Mouse (Mus musculus): Measurements from ENCODE around the gene Zfp385b. TPM values are rescaled to one million over a fixed set of nuclear protein-coding genes. Genes with fewer than 3 reads are reported as not detected.

The Zfp385b gene
- polyA plus RNA-seq, 1 experiment = not detected

DNA sequence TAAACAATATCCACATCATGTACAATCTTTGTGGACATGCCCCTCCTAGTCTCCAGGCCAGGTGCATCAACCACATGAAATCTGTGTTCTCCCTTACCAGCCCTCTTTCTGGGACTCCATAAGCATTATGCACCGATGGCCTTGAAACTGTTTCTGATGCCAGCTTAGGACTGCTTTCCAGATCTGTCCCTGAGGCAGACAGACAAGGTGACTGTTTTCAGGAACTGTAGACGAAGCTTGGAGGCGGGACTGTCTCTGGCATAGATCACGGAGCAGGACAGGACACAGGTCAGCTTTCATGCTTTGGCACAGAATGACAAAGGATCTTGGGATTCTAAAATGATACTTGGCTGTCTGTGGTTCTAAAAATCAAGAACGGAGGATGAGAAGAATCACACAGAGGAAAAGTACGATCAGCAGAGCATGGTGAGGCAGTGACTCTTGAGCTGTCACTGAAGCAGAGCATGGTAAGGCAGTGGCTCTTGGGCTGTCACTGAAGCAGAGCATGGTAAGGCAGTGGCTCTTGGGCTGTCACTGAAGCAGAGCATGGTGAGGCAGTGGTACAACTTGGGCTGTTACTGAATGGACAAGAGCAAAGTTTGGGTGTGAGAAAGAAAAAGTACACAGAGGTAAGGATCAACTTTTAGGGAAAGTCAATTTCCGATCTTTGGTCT lies 291.2 kb downstream of the Zfp385b start:
- no peak for TF ChIP-seq GATA1 (IDR thresholded peaks at IDR 0.05; ENCODE audit: low read length)

DNA sequence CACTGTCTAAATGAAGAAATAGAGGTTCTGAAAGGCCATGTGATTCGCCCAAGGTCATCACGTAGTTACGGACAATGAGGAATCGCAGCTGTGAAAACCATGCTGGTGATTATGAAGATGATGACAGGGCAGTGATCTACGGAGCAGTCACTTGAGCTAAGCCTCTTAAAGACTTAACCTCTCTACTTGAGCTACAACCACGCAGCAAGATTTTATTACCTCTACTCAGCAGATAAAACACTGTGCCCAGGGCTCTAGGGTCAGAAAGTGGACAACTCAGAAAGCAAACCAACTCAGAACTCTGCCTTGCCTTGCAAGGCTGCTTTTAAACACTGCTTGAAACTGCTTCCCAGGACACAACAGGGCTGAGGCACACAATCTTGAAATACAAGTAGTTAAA lies 291.8 kb downstream of the Zfp385b start:
- TF ChIP-seq GATA1 (IDR thresholded peaks at IDR 0.05; ENCODE audit: low read length) = no peak

DNA sequence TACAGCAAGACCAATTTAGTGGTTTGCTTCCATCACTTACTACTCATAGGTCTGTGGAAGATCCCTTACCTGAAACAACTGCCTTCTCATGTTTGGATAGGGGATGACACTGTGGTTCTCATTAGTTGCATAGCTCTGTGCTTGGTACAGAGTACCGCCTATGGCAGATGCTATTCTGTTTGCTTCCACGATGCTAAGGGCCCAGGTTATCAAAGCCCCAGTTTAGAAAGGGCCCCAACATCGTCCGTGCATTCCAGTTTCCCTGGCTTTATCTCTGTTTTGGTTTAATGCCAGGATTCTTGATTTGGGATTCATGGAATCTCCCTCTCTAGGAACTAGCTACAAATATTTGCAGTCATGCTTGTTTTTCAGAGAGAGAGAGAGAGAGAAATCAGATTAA lies 292.6 kb downstream of the Zfp385b start:
- no peak for TF ChIP-seq GATA1 (IDR thresholded peaks at IDR 0.05; ENCODE audit: low read length)

DNA sequence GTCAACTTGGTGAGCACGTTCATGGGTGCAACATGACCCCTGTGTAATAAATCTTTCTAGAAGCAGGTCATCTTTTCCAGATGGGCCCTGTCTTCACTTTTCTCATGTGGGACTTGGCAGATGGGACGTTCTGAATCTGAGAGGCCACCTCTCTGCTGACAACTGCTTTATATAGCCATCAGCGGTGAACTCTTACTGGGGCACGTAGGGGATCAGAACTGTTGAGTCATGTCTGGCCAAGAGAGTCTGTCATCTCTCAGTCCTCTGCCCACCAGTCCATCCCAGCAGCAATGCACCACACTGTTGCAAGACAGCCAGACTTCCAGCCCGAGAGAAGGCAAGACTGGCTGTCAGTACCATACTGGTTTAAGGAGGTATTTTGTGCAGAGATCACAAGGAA lies 293.1 kb downstream of the Zfp385b start:
- TF ChIP-seq GATA1 (IDR thresholded peaks at IDR 0.05; ENCODE audit: low read length) = no peak

DNA sequence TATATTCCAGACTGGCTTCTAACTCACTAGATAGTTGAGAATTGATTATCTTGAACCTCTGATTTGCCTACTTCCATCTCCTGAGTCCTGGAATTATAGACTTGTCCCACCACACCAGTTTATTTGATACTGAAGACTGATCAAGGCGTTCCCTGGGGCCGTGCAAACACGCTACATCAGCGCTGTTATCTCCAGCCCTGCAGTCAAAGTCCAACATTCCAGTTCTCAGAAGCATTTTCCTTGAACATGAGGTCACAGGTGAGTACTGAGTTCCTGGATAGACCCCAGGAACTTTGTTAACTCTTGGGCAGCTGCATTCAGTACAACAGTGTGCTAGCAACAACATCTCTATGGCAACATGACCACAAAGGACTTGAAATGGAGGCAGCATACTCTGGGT lies 297.2 kb downstream of the Zfp385b start:
- TF ChIP-seq GATA1 (IDR thresholded peaks at IDR 0.05; ENCODE audit: low read length) = no peak

DNA sequence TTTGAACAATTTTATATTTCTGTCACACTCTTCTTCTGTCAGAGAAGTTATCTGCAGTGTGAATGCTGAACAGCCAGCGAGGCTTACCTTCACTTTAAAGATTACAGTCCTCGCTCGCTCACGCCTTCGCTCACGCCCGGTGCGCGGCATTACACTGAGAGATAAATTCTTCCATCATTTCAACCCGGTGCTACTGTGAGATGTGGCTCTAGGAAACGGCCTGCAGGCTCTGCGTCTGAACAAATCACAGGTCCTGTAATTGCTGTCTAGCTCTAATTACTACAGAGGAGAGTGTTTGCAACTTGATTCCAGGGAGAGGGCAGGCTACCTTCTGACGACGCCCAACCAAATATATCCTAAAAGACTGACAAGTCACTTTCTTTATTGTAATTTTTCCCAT lies 300.1 kb downstream of the Zfp385b start:
- no peak for TF ChIP-seq GATA1 (IDR thresholded peaks at IDR 0.05; ENCODE audit: low read length)

DNA sequence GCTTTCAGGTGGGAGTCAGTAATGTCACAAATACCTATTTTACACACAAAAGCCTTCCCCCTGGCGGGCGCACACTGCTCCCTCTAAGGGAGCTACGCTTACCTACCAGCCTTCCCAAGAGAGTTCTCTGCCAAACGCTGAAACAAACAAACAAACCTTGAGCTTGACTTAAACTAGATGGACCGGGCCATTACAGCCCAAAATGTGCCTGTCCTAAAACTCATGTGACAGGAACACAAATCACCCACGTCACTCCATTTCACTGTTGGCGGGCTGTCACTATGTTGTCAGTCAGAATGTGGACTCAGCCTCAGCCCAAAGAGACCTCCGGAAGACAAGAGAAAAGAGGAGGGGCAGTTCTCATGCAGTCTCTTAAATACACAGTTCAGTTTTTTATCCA lies 300.7 kb downstream of the Zfp385b start:
- TF ChIP-seq GATA1 (IDR thresholded peaks at IDR 0.05; ENCODE audit: low read length) = no peak

DNA sequence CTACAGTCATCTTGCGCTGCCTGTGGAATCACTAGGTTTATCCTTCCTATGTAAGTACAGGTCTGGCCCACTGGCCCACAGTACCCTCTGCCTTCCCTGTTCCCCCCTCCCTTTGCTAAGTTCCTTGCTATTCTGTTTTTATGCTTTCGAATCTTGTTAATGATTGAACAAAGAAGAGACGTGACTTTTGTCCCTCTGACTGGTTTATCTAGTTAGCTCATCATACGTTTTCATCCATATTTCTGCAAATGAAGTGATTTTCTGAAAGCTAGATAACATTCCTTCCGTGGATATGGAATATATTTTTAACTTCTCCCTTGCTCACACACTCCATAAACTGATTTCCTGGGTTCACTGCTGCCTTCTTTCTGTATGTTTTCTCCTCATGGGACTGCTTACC lies 302.8 kb downstream of the Zfp385b start:
- TF ChIP-seq GATA1 (IDR thresholded peaks at IDR 0.05; ENCODE audit: low read length) = no peak

DNA sequence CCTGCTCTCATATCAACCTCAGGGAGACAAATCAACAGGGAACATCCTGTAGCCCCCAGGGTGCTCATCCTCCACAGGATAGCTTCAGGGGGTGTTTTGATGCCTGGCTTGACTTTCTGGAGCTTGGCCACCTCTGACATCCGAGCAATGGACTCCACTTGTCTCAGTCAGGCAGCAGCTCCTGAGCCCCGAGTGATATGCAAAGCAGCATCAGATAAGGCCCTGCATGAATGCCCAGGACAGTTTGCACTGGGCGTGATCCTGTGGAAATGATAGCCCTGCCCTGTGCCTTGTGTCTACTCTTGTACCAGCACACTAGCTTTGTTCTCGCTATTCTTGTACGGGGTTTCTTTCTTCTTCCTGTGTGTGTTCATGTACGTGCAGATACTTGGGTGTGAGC lies 303.8 kb downstream of the Zfp385b start:
- TF ChIP-seq GATA1 (IDR thresholded peaks at IDR 0.05; ENCODE audit: low read length) = no peak

DNA sequence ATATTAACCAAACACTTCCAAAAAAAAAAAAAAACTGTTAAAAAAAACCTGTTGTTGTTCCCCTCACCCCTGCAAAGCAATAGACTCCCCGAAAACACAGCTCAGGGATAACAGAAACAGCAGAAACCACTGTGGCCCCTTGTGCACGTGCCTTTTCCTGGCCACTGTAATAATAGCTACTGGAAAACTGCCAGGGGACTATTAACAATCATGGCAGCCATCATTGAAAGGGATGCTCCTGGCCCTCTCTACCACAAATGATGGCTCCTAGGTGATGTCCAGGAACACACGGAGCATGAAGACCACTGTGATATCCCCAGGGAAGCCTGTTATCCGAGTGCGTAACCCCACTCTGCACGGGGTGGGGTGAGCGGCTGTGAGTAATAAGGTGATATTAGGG lies 304.4 kb downstream of the Zfp385b start:
- TF ChIP-seq GATA1 (IDR thresholded peaks at IDR 0.05; ENCODE audit: low read length) = no peak

DNA sequence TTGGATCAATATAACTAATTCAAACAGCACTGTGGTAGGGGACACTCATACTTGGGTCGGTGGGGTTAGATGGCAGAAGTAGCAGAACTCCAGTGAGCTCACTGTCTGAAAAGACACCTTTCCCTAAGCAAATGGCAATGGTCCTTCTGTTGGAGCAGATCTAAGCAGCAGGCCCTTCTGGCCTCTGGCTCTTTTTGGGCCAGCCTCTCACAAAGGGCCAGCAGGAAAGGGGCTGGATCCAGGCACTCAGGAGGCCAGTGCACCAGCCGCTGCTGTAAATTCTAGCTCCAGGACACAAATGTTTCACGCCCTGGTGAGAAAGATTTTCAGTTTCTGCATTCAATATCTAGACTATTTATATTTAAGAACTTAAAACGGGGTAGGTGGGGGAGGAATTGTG lies 305.0 kb downstream of the Zfp385b start:
- TF ChIP-seq GATA1 (IDR thresholded peaks at IDR 0.05; ENCODE audit: low read length) = no peak

DNA sequence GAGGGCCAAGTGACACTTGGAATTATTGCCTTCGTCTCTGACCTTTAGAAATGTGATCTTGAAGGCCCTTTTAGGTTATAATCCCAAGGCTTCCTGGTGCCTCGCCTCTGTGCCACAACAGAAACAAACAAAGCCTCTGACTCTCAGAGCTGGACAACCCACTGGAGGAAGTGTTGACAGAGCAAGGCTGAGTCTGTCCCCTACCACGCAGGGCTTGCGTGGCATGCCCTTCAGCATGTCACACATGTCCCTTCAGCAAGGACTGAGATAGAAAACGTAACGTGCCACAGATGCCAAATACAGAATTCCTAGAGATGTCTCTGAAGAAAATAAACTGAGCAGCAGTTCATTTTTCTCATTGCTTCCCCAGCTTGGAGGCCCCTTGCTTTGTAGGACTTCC lies 310.7 kb downstream of the Zfp385b start:
- TF ChIP-seq GATA1 (IDR thresholded peaks at IDR 0.05; ENCODE audit: low read length) = no peak

DNA sequence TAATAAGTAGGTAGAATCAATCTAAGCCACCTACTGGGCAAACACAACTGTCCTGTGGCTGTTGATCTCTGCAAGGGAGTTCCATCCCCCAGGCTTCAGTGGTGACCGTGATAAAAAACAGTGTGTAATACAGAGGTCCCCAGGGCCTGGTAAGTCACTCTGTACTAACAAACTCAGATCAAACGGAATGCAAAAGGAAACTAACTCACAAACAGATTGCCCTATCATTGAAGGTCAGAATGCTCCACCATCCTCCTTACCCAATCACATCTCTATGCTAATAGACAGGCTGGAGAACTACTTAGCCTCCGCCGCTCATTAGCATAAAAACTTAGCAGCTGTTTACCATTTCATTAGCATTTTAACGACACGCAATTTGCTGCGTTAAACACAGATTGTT lies 313.1 kb downstream of the Zfp385b start:
- no peak for TF ChIP-seq GATA1 (IDR thresholded peaks at IDR 0.05; ENCODE audit: low read length)

DNA sequence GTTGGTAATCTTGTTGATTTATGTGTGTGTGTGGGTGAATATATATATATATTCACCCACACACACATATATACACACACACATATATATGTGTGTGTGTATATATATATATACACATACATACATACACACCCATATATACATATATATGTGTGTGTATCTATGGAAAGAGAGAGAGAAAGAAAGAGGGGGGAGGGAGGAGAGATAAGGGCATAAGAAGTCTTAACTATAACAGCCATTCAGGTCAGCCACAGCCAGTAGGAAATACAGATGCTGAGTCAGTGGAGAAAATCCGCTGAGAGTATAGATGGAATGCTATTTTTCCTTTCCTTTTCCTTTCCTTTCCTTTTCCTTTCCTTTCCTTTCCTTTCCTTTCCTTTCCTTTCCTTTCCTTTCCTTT lies 313.8 kb downstream of the Zfp385b start:
- TF ChIP-seq GATA1 (IDR thresholded peaks at IDR 0.05; ENCODE audit: low read length) = no peak

DNA sequence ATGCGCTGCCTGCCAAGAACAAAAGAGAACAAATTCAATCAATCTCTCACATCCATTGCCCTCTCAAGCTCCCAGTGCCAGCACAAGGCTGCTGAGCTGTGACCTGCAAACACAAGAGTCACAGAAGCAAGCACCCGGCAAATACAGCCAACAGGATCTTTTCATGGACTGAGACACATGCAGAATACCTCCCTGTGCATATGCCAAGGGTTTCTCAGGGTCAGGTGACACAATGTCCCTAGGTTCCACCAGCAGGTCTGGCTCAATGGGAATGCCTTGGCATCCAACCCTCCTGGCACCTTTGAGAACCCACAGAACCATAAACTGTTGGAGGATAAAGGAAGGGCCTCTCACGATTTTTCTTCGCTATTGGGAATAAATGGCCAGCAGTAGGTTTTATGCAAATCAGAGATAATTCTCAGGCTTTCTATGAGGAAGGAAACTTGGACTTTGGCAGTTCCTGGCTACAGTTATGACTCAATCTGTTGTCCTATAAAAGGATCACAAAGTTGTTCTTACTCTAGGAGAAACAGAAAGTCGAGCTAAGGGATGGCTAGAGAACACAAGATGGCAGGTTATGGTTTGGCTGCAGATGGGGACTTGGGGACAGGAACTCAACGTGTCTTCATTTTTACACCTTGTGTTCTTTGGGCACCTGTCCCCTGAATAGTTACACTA lies 315.6 kb downstream of the Zfp385b start:
- no peak for TF ChIP-seq GATA1 (IDR thresholded peaks at IDR 0.05; ENCODE audit: low read length)

DNA sequence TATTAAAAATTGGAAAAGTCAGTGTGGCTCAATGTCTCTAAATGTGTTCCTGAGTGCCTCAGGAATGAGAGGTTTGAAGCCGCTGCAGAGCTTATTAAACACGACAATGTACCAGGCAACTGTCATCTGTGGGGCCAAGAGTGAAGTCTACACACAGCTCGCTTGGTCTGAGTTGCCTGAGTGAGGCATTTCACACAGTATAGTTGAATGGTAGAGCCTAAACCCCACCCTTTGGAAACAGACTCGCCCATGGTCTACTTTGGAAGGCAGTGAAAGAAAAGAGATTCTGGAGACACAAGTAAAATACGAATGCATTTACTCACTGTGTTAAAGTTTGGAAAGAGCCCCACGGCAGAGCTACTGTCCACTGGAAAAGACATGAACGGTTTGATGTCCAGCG lies 316.2 kb downstream of the Zfp385b start:
- no peak for TF ChIP-seq GATA1 (IDR thresholded peaks at IDR 0.05; ENCODE audit: low read length)

DNA sequence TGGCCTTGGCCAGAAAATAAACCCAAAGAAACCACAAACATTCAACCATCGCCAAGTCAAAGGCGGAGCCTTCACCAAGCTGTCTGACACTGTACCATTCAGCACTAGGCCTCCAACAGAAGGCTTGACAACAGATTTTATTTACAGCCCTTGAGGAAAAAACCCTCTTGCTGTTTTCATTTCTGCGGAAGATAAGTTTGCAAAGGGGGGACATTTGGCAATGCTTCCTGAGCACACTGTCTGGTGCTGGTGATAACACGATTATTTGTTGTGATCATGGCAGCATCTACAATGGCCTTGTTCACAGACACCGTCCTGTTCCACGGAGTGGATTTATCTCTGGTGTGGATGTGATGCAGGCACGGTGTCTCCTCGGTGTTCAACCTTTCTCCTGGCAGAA lies 317.0 kb downstream of the Zfp385b start:
- TF ChIP-seq GATA1 (IDR thresholded peaks at IDR 0.05; ENCODE audit: low read length) = no peak
